Mouse (Mus musculus) G1E (cell line): Measurements from ENCODE around the gene Ifitm10. TPM values are rescaled to one million over a fixed set of nuclear protein-coding genes. Genes with fewer than 3 reads are reported as not detected.

Source experiments
- ATAC-seq: 2 replicates; pipeline ENCODE4 v1.8.0; 2016; ENCODE audit warnings: mild to moderate bottlenecking; ENCODE audit not compliant: insufficient number of reproducible peaks, poor library complexity, low FRiP score, severe bottlenecking; ENCODE audit errors: extremely low read depth
- DNase-seq: peaks from one replicate; pipeline ENCODE4 v3.0.0; 2012; ENCODE audit warnings: low spot score
- H3K27me3 ChIP-seq: 2 replicates; pipeline ENCODE4 v1.6.1; 2012; ENCODE audit warnings: mild to moderate bottlenecking, low read length, inconsistent platforms; ENCODE audit not compliant: insufficient read depth
- H3K36me3 ChIP-seq: replicated peaks from 2 replicates; pipeline ENCODE3; 2012; ENCODE audit warnings: mild to moderate bottlenecking, inconsistent platforms
- H3K4me1 ChIP-seq: 2 replicates; pipeline ENCODE4 v1.6.1; 2012; ENCODE audit warnings: low read depth, low read length, inconsistent platforms, mixed read lengths; ENCODE audit not compliant: insufficient read depth
- H3K4me3 ChIP-seq: 2 replicates; pipeline ENCODE4 v1.5.1; 2012; ENCODE audit warnings: low read depth, mild to moderate bottlenecking, inconsistent platforms, low read length, moderate library complexity, mixed read lengths
- H3K9me3 ChIP-seq: replicated peaks from 2 replicates; pipeline ENCODE4 v1.6.1; 2012; ENCODE audit warnings: inconsistent platforms
- CTCF ChIP-seq: IDR thresholded peaks from 2 replicates; pipeline ENCODE4 v1.5.1; 2012; ENCODE audit warnings: low read depth, low read length, inconsistent platforms, mixed read lengths
- GATA1 ChIP-seq: IDR thresholded peaks from 2 replicates; pipeline ENCODE4 v1.6.1; 2012; ENCODE audit warnings: borderline replicate concordance, low read length, inconsistent platforms, mixed read lengths
- GATA2 ChIP-seq: IDR thresholded peaks from 2 replicates; pipeline ENCODE4 v1.6.1; 2012; ENCODE audit warnings: low read depth, low read length, inconsistent platforms, borderline replicate concordance
- POLR2AphosphoS5 ChIP-seq: IDR thresholded peaks from 2 replicates; pipeline ENCODE4 v1.6.1; 2012; ENCODE audit warnings: low read depth, low read length, inconsistent platforms; ENCODE audit not compliant: insufficient replicate concordance
- TAL1 ChIP-seq: conservative IDR thresholded peaks from 2 replicates; pipeline ENCODE4 v1.6.1; 2012; ENCODE audit warnings: low read depth, low read length, inconsistent platforms, mixed read lengths
- polyA plus RNA-seq: library from polyadenylated mRNA; stranded (reverse); fragments of >175 nt; gene quantifications from 2 replicates; pipeline ENCODE4 v1.2.3, GENCODE M21; 2012
- total RNA-seq, 2 experiments: library from RNA; stranded (forward) in 1 of 2; stranded (reverse) in 1 of 2; fragments of 200-1000 nt in 1 of 2; fragments of >200 nt in 1 of 2; fragmentation: Nextera tagmentation in 1 of 2; gene quantifications; 2 replicates each; pipeline ENCODE4 v1.2.3; 2014 to 2017

Gene Ifitm10
- total and polyA plus RNA-seq, 3 experiments = 0.33 to 0.93 TPM; not detected in 1

DNA sequence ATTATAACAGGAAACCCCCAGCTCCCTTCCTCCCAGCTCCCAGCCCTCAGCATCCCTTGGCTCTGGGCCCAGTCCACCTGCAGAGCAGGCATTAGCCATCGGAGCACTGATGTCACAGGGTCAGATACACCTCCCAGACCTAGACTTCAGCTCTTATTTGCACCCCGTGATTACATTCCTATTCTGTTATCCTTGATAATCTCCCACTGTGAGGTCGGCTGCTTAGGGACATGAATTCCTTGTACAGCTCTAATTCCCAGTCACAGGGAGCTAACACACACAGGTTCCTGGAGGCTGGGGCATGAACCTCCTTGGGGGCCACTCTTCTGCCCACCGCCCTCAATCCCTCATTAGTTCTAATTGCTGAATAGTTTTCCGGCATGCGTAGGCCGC, 27.2 kb upstream of the Ifitm10 start:
- ATAC-seq = no peak
- TF ChIP-seq POLR2AphosphoS5 (no peak), TAL1 (no peak), GATA1 (no peak)
- peaks cover 81% of the 10 kb centered on the region for H3K4me1 ChIP-seq

DNA sequence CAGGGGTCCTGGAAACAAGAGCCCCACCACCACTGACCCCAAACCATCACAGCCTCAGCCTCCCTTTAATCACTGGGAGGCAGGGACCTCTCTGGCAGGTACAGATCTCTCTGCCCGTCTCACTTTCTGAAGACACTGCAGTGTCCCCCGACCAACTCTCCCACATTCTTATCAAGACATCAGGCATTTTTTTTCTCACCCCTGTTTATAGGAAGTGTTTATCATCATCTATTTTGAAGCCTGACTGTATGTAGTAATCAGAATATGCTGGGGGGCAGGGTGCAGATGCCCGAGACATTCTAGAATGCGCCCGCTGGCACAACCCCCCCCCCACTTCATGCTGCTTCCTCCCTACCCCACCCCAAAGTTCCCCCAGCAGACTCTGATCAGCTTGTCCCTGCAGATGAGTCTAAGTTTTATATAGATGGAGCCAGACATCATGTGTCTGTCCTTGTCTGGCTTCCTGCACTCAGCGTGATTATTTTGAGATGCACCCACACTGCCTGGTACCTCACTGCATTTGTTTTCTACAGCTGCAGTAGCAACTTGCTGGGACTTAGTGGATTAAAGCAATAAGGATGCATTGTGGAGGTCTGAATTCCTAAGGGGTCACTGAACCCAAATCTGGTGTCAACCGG, 26.7 kb upstream of the Ifitm10 start:
- Histone ChIP-seq H3K9me3 (no peaks in the 10 kb centered on the region), H3K36me3 (no peaks in the 10 kb centered on the region), H3K4me1 (peaks cover 85% of the 10 kb centered on the region), H3K4me3 (no peak overlapping the region), H3K27me3 (no peaks in the 10 kb centered on the region)
- TF ChIP-seq POLR2AphosphoS5 = no peak
- no peak for TF ChIP-seq GATA1
- no peak for TF ChIP-seq CTCF
- no peak for TF ChIP-seq GATA2
- TF ChIP-seq TAL1 = no peak
- ATAC-seq = no peak
- DNase-seq = no peak

More for the DNA sequence above, 27.2 kb upstream of the Ifitm10 start:
- Histone ChIP-seq H3K27me3 (no peaks in the 10 kb centered on the region), H3K4me3 (no peak overlapping the region), H3K36me3 (no peaks in the 10 kb centered on the region), H3K9me3 (no peaks in the 10 kb centered on the region)
- DNase-seq = no peak

DNA sequence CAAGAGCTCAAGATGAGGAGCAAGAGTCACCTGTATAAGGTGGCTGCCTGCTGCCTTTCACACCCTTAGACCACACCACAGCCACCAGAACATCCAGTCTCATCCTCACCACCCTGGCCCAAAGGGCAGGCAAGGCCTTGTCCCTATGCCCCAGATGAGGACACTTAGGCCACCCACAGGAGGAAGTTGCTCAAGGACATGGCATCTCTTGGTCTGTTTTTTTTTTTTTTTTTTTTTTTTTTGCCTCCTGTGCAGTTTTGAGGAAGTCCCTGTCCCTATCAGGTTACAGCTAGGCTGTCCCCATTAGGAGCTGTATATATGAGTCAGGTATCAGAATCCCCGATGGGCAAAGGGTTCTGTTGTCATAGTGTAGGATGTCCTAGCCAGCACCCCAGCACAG, 25.7 kb upstream of the Ifitm10 start:
- Histone ChIP-seq H3K4me1 (peaks cover 89% of the 10 kb centered on the region), H3K36me3 (no peaks in the 10 kb centered on the region), H3K4me3 (no peak overlapping the region; the same call in 1 of the 2 replicates), H3K27me3 (no peaks in the 10 kb centered on the region), H3K9me3 (no peaks in the 10 kb centered on the region)
- TF ChIP-seq TAL1 (no peak), GATA1 (no peak), GATA2 (no peak), CTCF (no peak), POLR2AphosphoS5 (no peak)
- ATAC-seq (peak; percentile 46; the same call in 1 of the 2 replicates), DNase-seq (peak; percentile 61)

DNA sequence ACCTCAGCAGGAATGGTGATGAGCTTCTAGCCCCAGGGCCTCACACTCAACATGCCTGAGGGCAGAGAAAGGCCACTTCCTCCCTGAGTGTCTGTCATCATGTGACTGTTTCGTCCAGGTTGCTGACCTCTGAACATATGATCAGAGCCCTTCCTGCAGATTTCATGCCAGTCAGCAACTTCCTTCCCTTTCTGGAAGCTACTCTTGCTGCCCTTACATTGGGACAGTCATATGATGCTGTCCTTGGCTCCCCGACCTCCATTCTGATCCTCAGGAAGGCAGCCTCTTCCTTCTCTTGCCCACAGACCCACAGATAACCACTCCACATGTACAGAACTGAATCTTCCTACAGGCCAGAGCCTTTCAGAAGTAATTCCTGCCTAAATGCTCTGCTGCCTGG, 24.5 kb upstream of the Ifitm10 start:
- no peak for TF ChIP-seq TAL1
- no peak for TF ChIP-seq GATA2
- TF ChIP-seq POLR2AphosphoS5 = no peak
- TF ChIP-seq CTCF = no peak
- TF ChIP-seq GATA1 = no peak
- Histone ChIP-seq H3K4me3 (no peak overlapping the region), H3K9me3 (no peaks in the 10 kb centered on the region), H3K27me3 (no peaks in the 10 kb centered on the region), H3K36me3 (no peaks in the 10 kb centered on the region), H3K4me1 (peaks cover 90% of the 10 kb centered on the region)
- ATAC-seq = no peak
- no peak for DNase-seq

DNA sequence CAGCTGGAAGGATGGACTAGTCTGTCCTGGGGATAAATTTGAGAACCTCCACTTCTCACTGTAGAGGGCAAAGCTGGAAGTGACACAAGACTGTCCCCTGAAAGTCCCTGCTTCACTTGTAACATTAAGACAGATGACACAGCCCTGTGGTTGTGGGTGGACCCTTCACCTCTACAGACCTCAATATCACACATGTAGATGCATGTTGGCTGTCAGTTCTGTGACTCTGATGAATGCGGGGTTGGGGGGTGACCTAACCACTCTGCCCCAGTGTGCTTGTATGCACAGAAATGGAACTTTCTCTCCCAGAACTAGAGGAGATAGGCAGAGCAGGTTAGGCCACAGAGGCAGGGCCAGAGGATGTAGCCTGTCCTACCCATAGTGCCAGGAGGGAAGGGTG, 23.1 kb upstream of the Ifitm10 start:
- no peak for ATAC-seq
- no peak for DNase-seq
- H3K4me1 ChIP-seq = peaks cover 97% of the 10 kb centered on the region
- TF ChIP-seq CTCF (no peak), POLR2AphosphoS5 (no peak), GATA1 (no peak), GATA2 (no peak), TAL1 (no peak)
- H3K9me3 ChIP-seq = no peaks in the 10 kb centered on the region
- H3K36me3 ChIP-seq = no peaks in the 10 kb centered on the region
- H3K4me3 ChIP-seq = no peak overlapping the region; the same call in 1 of the 2 replicates
- no peaks in the 10 kb centered on the region for H3K27me3 ChIP-seq

DNA sequence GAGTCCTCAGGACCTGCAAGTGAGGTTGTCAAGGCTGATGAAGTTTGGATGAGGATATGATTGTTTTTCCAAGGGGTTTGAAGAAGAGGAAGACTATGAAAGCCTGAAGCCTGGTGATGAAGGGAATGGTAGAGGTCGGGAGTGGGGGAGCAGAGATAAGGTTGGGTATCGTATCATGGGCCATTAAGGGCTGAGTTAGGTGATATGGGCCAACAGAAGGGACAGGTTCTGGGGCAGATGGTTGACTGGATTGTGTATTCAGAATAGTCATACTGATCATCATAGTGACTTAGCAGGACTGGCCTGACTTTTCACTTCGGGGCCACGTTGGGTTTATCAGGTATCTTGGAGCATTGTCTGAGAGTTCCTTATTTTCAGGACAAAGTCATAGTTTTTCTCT, 21.9 kb upstream of the Ifitm10 start:
- Histone ChIP-seq H3K4me1 (peaks cover 99% of the 10 kb centered on the region), H3K4me3 (no peak overlapping the region), H3K27me3 (no peaks in the 10 kb centered on the region), H3K36me3 (no peaks in the 10 kb centered on the region), H3K9me3 (no peaks in the 10 kb centered on the region)
- DNase-seq (no peak), ATAC-seq (no peak)
- TF ChIP-seq POLR2AphosphoS5 (no peak), CTCF (no peak), GATA2 (no peak), GATA1 (no peak), TAL1 (peak; percentile 27)
